ENCODE assay signal across 7 mouse cellular contexts in genomic region chr11:19923888-19924756, GRCm38 (mm10). TPM values are rescaled to one million over a fixed set of nuclear protein-coding genes. Genes with fewer than 3 reads are reported as not detected.
A peak's percentile ranks its signal among the peaks of the same experiment; 100 is the strongest.
DNase-seq lines count a peak whose midpoint lies in the region; ATAC-seq lines count a peak whose summit lies in the region.

TSS of gene Spred2 (plus strand) at chr11:19924375.

- DNase-seq in adrenal gland, adult 18-20 months (ENCODE audit: low spot score in 2 of 2), result peak; percentile 76 to 82
- peak; percentile 96 for DNase-seq in embryo, embryonic 10.5 days (ENCODE audit: low spot score)
- peak; percentile 87 for DNase-seq in gastrocnemius, postnatal 14 days
- peak; percentile 89 to 97 for DNase-seq in left cerebral cortex, postnatal 25 days (ENCODE audit: low spot score in 2 of 2)
- DNase-seq in midbrain, embryonic 10.5 days (ENCODE audit: low spot score), result peak; percentile 94
- peak; percentile 77 for DNase-seq in right cerebral cortex, postnatal 4 days

- peaks cover 49% of the 10 kb centered on the region for H3K4me1 ChIP-seq in midbrain, embryonic 10.5 days

- 0 out of 2 replicates have a peak, but pooled peaks cover 4% of the 10 kb centered on the region for H3K27me3 ChIP-seq in midbrain, embryonic 10.5 days (ENCODE audit: low read depth, poor library complexity, severe bottlenecking)

- no peaks in the 10 kb centered on the region for H3K9me3 ChIP-seq in midbrain, embryonic 10.5 days (replicated peaks)

- H3K27ac ChIP-seq in midbrain, embryonic 10.5 days (replicated peaks), result peak within 1 kb of the TSS; percentile 99

- intact Hi-C loops in gastrocnemius, postnatal 14 days (cut with DNase I; ENCODE audit: low total_unique reads), result loop anchor here (5.0 kb wide), 1 partner anchor 113 kb away; no protein-coding TSS in a partner anchor
- intact Hi-C loops in left cerebral cortex, postnatal 25 days (cut with DNase I), result loop anchor here (1.0 to 2.0 kb wide), 4 partner anchors 21 to 114 kb away; no protein-coding TSS in a partner anchor

- peak; percentile 62 for ATAC-seq in inflammation-experienced regulatory T-cells, adult 6 months

- no peaks in the 10 kb centered on the region for H3K36me3 ChIP-seq in midbrain, embryonic 10.5 days

- peak within 1 kb of the TSS; percentile 93 for H3K4me3 ChIP-seq in midbrain, embryonic 10.5 days

- under 1% methylated on average over 57 of the region's 57 CpGs for WGBS in midbrain, embryonic 10.5 days

RNA-seq across cellular contexts. Expression of gene Spred2, which starts in this region (rescaled TPM):
- total RNA-seq in adrenal gland, adult 18-20 months (2021), result 10 to 100 TPM; 21.4 to 33.5 TPM
- 10 to 100 TPM; 12.3 to 14.3 TPM for total RNA-seq in gastrocnemius, postnatal 14 days (2021)
- 1 to 10 TPM; 3.4 to 5.0 (median 4.3) TPM for polyA plus RNA-seq in inflammation-experienced regulatory T-cells, adult 6 months (2017; shearing (Covaris generic))
- 100 to 1,000 TPM in 1 of 2 experiments, 10 to 100 TPM in 1; 83.7 to 110 TPM for total RNA-seq in left cerebral cortex, postnatal 25 days (2021)
- 5.9 and 6.8 TPM in 2 replicates for polyA plus RNA-seq in midbrain, embryonic 10.5 days (2016; fragmentation: Nextera tagmentation; extraction: Ambion mirVana)

Comparison
In these comparisons a context has a peak if more than half of its experiments do, and no peak if none do; other contexts are left out.
1. Peak in every context shown above with its lines: DNase-seq, ATAC-seq, H3K4me3 ChIP-seq and H3K27ac ChIP-seq.